Mouse (Mus musculus) layer of hippocampus, postnatal 36 days (tissue): ENCODE data around the gene Gm20431. TPM values are rescaled to one million over a fixed set of nuclear protein-coding genes. Genes with fewer than 3 reads are reported as not detected.
A peak's percentile ranks its signal among the peaks of the same experiment; 100 is the strongest.
"Not testable (repeated sequence)": the region's sequence is repeated elsewhere in the genome, so short reads cannot be mapped to it uniquely, and the experiment has no call there.

Experiments
- DNase-seq, 2 experiments: peaks; one replicate each; pipeline ENCODE4 v3.0.0; 2022
- total RNA-seq, 2 experiments: library from RNA; stranded (reverse); gene quantifications; 2 replicates each; pipeline ENCODE4 v1.2.3; 2021

The Gm20431 gene
- total RNA-seq, 2 experiments from 2014 or later, result 39.4 to 47.0 TPM

DNA sequence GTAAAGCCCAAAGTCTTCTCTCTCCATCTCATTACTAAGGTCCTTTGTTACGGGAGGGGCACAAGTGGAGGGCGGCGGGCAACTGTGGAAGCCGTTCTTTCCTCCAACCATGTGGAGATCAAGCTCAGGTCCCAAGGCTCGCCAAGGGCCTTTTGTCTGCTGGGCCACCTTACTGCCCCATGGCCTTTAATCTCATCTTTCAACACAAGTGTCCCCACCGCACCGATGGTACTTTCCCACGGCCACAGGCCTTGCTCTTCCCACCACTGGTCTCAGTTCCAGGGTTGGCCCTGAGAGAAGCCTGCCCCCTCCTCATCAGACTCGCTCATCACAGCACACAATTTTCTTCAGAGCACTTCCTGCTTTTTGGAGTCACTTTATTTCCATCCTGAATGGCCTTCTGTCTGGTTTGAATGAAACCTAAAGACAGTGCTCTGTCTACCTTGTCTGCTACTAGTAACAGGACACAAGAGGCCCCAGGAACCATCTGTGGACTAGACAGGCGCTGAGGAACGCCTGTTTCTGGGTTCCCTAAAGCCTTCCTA lies 31.6 kb downstream of the Gm20431 start:
- no peak for DNase-seq

DNA sequence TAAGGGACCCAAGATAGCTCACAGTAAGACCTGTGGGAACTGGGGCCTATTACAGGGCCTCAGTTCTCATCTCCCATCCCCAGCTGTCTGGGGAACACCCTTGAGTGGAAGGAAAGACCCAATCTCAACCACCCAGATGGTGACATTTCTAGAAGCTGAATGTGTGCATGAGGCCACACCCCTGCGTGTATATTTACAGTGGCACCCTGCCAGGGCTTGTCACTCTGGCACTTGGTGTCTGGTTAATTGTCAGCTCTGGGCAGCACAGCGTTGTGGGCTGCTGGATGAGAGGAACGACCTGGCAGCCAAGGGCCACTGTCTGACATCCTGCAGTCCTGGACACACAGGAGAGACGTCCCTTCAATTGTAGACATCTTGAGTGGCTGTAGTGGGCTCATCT lies 32.4 kb downstream of the Gm20431 start:
- no peak for DNase-seq

DNA sequence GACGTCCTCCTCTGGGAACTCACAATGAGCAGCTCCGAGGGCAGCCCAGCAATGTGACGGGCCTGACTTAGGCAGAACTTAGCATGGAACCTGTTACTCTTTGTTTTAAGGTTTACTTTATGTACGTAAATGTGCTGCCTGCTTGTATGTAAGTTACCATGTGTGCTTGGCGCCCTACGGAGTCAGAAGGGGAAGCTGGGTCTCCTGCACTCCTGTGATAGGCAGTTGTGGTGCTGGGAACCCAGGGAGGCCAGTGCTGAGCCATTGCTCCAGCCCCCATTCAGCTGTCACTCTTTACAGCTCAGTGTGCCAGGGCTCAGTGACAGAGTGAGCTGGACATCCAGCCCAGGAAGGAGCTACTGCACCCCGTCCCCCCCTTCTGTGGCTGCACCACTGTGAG lies 34.3 kb downstream of the Gm20431 start:
- DNase-seq, result no peak

DNA sequence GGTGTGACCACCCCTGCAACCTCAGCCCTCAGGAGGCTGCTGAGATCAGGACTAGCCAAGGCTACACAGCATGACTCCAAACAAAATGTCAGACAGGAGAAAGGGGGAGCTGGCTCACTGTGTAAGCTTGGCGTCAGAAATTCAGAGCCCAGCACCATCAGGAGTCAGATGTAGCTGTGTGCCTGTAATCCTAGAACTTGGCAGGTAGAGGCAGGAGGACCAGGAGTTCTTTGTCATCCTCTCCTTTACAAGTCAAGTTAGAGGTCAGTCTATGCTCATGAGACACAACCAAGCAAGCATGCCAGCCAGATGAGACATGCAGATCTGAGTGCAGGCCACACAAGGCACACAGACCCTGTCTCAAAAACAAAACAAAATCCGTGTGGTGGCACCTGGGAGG lies 35.6 kb downstream of the Gm20431 start:
- no peak for DNase-seq

DNA sequence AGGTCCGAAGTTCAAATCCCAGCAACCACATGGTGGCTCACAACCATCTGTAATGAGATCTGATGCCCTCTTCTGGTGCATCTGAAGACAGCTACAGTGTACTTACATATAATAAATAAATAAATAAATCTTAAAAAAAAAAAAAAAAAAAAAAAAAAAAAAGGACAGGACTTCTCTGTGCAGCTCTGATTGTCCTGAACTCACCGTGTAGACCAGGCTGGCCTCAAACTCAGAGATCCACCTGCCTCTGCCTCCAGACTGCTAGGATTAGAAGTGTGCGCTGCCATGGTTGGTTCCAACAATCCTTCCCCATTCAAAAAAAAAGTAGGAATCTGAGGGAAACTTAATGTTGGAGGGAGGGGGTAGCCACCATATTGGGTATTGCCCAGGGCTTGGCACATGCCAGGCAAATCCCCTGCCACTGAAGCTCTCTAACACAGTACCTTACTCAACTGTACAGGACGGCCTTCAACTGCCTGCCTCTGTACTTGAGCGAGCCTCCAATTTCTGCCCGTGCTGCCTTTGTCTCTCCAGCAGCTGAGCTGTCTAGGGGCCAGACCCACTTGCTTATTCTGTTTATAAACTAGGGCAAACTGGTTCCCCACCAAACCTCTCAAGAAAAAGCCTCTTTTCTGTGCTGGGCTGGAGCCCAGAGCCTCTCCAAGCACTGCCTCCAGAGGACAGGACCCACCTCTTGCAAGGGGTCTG lies 36.8 kb downstream of the Gm20431 start:
- no peak for DNase-seq

DNA sequence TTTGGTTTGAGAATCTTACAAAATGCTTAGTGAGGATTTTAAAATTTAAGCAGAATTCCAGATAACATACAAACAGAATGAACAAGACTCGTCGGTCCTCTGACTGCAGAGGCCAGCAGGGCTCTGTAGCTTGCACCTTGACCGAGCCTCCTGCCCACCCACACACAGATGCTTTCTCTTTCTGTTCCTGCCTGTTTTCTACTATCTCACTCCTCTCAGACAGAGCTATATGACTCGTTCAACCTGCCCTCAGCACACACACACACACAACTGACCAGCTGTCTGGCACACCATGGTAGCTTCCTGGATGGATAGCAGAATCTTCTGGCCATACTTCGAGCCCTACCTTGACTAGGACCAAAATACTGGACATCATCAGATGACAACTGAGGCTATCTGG lies 38.3 kb downstream of the Gm20431 start:
- DNase-seq, result no peak

DNA sequence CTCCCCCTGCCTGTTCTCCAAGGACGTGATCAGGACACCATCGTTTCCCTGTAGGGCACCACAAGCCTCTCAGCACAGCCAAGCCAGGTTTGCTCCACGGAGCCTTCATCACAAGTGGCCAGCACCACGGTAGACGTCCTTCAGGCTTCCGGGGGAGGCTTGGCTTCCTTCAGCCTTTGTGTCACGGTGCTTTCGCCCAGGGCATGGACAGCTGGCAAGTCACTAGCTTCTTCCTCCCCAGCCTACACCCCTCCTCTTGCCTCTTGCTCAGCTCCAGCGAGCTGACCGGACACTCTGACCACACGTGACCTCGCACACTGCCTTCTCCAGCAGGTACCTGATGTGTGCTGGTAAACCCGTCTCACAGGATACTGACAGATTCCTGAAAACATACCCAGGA lies 38.9 kb downstream of the Gm20431 start:
- DNase-seq, result no peak

DNA sequence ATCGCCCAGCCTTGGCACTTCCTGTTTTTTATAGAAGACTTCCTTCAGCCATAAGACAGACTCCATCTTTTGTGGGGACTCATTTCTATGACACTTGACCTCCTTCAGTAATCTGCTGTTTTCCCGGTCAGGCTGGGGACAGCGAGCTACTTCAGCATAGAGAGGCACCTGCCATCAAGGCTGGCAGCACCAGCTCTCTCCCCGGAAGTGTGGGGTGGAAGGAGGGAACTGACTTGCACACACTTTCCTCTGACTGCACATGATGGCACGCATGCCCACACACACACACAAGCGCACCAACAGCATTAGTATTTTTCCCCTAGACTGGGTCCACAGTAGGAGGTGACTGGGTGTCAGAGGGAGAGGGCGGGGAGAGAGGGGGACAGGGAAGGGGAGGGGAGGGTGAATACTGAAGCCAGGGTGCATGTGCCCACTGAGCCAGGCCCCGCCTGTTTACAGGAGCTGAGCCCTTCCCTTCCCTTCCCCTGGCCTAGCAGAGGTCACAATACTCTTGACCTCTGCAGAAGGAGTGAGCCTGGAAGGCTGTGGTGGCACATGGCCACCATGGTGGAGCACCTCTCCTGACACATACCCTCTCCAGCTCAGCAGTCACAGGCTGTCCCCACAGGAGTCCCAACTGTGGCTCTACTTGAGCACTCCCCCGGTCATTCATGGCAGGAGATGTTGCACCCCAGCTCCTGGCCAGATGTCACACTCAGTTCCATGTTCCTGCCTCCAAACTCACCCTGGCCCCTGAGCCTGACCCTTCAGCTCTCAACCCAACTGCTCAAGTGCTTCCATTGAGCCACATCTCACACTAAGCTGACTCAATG lies 39.8 kb downstream of the Gm20431 start:
- DNase-seq, result no peak

DNA sequence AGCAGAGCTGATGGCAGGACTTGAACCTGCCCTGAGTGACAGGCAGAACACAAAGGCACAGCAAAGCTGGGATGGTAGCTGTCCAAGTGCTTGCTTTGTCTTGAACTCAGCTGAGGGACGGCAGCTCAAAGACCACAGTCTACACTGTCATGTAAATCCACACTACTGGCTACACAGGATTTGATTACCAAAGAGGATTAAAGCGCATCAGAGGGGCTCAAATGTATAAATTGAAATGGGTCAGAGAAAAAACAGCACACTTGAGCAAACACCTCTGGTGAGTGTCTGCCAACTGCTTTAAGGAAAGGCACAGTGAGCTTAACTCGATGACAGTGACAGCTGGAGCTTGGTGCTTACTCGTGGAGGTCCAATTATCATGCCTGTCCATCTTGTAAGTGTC lies 43.8 kb downstream of the Gm20431 start:
- no peak for DNase-seq

DNA sequence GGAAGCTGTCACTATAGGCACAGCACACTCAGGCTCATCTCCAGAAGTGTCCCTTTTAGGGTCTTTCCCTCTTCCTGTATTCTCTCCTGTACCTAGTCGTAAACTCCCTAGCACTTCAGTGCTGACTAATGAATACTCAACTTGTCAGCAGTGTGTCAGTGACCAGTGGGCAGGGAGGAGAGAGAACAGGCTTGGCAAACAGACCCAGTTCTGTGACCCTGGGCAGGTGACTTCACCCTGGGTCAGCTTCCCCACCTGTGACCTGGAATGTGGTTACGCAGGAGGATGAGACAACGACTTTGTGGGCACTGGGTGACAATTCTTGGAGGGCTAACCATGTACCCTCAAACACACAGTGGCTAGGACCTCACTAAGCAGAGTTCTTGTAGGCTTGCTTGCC lies 44.3 kb downstream of the Gm20431 start:
- no peak for DNase-seq

DNA sequence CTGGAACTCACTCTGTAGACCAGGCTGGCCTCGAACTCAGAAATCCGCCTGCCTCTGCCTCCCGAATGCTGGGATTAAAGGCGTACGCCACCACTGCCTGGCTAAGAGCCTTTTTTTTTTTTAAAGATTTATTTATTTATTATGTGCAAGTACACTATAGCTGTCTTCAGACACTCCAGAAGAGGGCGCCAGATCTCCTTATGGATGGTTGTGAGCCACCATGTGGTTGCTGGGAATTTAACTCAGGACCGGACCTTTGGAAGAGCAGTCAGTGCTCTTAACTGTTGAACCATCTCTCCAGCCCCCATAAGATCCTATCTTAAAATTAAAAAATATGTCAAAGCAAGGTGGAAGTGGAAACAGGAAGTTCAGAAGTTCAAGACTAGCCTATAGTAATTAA lies 48.0 kb downstream of the Gm20431 start:
- not testable (repeated sequence) for DNase-seq

DNA sequence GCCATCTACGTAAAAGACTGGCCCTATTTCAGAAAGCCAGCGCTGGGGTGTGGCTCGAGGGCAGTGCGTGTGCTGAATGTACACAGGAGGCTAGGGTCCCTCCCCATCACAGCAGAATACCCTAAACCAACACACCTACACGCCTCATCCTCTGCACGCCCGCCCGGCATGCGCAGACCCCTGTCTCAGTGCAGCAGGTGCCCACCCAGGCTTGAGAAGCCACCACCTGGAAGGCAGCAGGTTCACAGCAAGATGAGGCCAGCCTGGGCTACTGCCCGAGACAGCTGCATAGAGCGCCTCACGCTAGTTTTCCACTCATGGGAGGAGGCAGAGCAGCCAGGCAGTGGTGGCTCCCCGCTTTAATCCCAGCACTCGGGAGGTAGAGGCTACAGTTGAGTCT lies 49.2 kb downstream of the Gm20431 start:
- DNase-seq, result no peak

DNA sequence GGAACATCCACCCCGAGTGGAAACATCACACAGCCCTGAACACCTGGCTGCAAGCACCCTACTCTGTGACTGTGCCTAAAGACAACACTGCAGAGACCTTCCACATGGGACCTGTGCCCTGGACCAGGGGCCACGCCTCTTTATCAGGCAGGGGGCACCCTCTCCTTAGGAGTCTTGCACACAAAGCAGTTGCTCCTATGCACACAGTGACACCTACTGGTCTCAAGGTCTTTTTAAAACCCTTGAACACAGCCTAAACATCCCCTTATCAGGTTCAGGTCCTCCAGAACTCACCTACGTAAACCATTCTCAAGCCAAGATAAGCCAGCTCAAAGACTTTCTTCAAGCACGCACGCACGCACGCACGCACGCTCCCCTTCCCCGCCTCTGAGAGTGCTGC lies 50.0 kb downstream of the Gm20431 start:
- DNase-seq, result no peak

DNA sequence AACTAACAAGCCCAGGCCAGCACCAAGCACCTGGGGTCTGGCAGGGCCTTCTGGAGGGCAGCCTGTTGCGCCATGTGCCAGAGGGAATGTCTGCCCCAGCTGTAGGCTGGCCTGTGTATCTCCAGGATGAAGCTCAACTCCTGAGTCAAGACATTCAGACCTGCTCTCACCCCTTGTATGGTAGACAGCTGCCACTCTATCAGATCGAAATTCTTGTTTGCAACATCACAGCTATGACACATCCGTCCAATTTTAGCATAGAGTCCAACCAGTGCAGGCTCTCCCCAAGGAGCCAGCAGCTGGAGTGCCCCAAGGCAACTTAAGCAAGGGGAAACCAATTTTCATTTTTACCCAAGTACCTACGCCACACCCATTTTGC lies 54.6 kb downstream of the Gm20431 start:
- no peak for DNase-seq

DNA sequence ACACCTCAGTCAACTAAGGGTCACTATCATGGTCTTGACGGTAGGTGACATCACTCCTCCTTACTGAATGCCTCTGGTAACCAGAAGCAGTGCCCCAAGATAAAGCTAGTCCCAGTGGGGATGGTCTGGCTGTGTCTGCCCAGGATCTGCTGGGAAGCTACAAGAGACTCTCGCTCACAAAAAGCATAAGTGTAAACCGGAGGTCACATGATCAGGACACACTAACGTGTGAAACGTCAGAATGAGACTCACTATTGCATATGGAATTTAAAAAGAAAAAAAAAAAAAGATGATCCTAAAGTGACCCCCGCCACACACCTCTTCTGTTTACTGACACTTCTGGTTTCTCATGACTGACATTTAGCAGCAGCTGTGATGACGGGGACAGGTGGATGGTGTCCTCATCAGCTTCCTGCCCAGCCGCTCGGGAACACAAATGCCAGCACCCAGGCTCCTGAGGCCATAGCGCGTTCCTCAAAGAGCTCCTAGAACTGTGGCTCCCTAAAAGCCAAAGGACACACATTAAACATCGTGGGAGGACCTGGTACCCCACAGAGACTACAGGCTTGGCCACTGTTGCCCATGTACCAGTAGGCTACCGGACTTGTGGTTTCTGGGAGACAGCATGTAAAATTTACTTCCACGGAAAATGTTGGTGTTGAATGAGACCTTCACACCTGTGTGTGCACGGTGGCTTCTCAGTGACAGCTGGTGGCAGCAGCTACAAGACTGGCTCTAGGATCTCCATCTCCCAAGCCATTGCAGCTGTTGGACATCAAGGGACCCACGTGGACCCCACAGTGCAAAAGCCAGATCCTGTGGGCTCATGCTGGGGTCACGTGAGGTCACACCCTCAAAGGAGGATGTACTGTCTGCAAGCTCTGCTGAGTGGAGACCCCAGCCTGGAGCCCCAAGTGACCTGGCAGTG lies 55.2 kb downstream of the Gm20431 start:
- no peak for DNase-seq

DNA sequence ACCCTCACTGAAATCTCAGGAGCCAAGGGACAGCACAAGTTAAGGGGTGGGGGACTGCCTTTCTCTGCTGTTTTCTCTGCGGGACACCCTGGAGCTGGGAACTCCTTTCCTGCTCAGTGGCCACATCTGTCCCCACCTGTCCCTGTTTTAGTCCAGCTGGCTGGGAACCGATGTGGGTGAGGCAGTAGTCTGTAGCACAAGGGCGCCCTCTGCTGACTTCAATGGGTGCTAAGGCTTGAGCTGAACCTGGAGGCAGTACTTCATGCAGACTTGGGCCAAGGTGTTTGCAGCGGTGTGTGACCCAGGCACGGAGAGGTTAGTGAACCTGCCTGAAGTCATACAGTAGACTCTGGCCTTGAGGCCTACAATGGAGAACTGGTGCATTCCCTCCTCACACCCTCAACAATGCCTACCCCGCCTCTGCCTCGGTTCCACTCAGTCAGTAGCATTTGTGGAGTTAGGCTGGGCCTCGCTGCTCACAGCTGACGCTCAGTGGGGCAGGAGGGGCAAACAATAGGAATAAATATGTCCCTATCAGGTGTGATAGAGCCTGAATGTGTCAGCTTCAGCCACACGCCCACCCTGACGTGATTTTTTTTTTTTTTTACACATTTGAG lies 56.0 kb downstream of the Gm20431 start:
- DNase-seq, result peak; percentile 72 to 80

DNA sequence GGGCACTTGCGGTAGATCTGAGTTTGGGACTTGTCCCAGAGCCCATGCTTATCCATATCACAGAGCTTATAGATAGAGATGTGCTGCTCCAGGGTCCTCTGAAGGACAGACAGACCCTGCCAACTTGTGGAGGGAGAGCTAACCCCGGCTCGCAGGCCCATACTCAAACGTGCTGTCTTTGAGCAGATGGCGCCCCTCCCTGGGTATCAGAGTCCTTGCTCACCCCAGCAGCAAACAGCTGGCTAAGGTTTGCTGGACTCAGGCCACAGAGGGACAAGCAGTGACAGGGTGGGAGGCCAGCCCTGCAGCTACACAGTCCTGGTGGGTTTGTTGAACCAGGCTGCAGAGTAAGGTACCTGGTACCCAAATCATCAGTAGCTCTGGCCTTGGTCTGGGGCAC lies 58.3 kb downstream of the Gm20431 start:
- no peak for DNase-seq

DNA sequence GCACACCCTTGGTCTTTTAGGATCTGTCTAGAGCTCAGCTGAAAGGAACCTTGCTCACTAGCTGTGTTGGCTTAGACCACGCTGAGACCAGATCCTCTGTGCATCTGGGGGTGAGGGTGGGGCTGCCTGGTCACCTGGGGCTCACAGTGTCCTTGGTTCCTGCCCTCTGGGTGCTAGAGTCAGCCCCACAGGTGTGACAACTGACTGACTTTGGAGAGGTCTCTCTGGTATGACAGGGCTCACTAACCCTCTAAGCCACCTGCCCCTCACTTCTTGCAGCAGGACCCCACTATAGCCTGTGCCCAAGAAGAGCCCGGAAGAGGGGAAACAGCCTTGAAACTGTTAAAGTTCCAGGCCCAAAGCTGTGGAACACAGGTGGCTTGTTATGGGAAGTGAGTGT lies 58.9 kb downstream of the Gm20431 start:
- no peak for DNase-seq

DNA sequence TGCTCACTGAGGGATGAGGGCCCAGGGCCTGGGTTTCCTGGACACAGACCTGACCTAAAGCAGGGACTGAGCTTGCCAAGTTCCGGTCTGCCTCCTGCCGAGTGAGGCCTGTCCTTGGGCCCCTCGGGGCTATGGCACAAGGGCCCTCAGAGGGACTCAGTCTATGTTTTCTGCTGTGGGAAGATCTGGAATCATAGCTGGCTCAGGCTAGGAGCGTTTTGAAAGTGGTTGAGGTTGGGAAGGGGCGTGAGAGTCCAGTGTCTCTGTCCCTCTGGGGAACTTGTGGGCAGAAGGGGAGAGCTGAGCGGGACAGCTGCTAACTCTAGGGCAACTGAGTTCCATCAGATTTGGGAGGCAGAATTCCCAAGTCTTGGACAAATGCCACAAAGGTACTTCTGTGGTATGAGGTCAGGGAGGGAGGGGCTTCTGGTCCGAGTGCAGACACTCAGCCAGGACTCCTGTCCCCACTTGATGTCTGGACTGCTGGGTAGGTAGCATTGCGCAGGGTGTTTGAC lies 60.8 kb downstream of the Gm20431 start:
- no peak for DNase-seq

DNA sequence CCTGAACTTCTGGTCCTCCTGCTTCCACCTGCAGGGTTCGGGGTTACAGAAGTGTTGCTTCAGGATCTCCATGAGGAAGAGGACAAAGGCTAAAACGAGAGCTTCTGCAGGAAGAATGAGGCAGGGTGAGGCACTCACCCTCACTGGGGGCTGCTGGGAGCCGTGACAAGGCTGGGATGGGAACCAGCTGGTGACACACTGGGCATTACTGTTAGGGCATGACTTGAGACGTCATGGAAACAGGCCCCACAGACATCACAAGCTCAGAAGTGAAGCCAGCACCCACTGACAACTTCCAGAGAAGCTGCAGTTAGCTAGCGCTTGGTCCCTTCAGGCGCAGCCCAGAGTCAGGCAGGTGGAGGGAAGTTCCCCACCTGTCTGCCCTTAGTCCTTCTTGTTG lies 61.4 kb downstream of the Gm20431 start:
- no peak for DNase-seq

DNA sequence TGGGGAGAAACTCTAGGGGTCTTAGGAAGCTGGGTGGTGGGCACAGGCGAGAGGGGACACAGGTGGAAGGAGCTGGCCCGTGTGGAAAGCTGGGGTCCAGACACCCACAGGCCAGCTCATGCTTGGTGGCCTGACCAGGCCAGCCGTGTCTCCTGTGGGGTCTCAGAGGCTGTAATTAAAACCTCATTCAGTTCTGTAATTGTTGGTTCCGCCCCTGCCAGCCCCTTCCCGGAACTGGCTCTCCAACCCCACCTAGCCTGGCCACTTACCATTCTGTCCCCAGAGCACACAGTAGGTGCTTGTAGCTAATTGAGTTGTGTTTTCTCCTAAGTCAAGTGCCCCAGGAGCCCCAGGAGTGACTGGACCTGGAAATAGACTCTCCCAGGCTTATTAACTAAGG lies 62.1 kb downstream of the Gm20431 start:
- DNase-seq, result no peak
